Mouse (Mus musculus) adrenal gland, postnatal 14 days (tissue): ENCODE results near the gene Rhoj. TPM values are rescaled to one million over a fixed set of nuclear protein-coding genes. Genes with fewer than 3 reads are reported as not detected.

Source experiments
- DNase-seq: peaks from one replicate; pipeline ENCODE4 v3.0.0; 2021; ENCODE audit warnings: mixed read lengths
- long read RNA-seq, 2 experiments: library from polyadenylated mRNA; stranded (forward); transcript quantifications; one replicate each; pipeline ENCODE4 v2.0.0; 2021
- total RNA-seq: library from RNA; stranded (reverse); gene quantifications from 2 replicates; pipeline ENCODE4 v1.2.3, GENCODE M21; 2021

Rhoj gene
- 23.1 and 26.7 TPM in 2 replicates for total RNA-seq
- long read RNA-seq, experiment 1, transcript Rhoj-201 (5 exons, 2,350 nt): major isoform, 9 of 12 reads
- long read RNA-seq, experiment 1, partial matches to known transcripts: 0 of 12 reads
- long read RNA-seq, experiment 1, other reads (novel, unspliced or antisense): 3 of 12 reads
- long read RNA-seq, experiment 2, transcript Rhoj-201 (5 exons, 2,350 nt): major isoform, 14 of 19 reads
- long read RNA-seq, experiment 2, partial matches to known transcripts: 2 of 19 reads
- long read RNA-seq, experiment 2, other reads (novel, unspliced or antisense): 3 of 19 reads

GRCm38 (mm10) chr12:75307961-75308951, at the start of gene Rhoj:
Rhoj (plus strand) TSS chr12:75308322.
- peak; percentile 70 for DNase-seq

- no peak for DNase-seq
Measured at GRCm38 (mm10) chr12:75271726-75272125, 36.4 kb upstream of the Rhoj start.

- DNase-seq: no peak
Measured at GRCm38 (mm10) chr12:75275730-75276129, 32.4 kb upstream of the Rhoj start.

- DNase-seq: no peak
Measured at GRCm38 (mm10) chr12:75277425-75277824, 30.7 kb upstream of the Rhoj start.

- peak; percentile 19 for DNase-seq
Measured at GRCm38 (mm10) chr12:75280502-75280901, 27.6 kb upstream of the Rhoj start.

- DNase-seq: no peak
Measured at GRCm38 (mm10) chr12:75283226-75283625, 24.9 kb upstream of the Rhoj start.

- DNase-seq: no peak
Measured at GRCm38 (mm10) chr12:75286166-75286565, 22.0 kb upstream of the Rhoj start.

GRCm38 (mm10) chr12:75290524-75290923, 17.6 kb upstream of the Rhoj start:
- no peak for DNase-seq

GRCm38 (mm10) chr12:75291556-75291955, 16.6 kb upstream of the Rhoj start:
- DNase-seq: no peak

GRCm38 (mm10) chr12:75292939-75293338, 15.2 kb upstream of the Rhoj start:
- no peak for DNase-seq

- no peak for DNase-seq
Measured at GRCm38 (mm10) chr12:75299865-75300264, 8.3 kb upstream of the Rhoj start.

- DNase-seq: peak; percentile 21
Measured at GRCm38 (mm10) chr12:75304132-75304531, 4.0 kb upstream of the Rhoj start.

GRCm38 (mm10) chr12:75309756-75310155, 1.6 kb downstream of the Rhoj start:
- DNase-seq: peak; percentile 35

GRCm38 (mm10) chr12:75310766-75311165, 2.6 kb downstream of the Rhoj start:
- DNase-seq: no peak

GRCm38 (mm10) chr12:75311879-75312278, 3.8 kb downstream of the Rhoj start:
- DNase-seq: no peak

- DNase-seq: no peak
Measured at GRCm38 (mm10) chr12:75313992-75314391, 5.9 kb downstream of the Rhoj start.

- no peak for DNase-seq
Measured at GRCm38 (mm10) chr12:75315851-75316250, 7.7 kb downstream of the Rhoj start.

GRCm38 (mm10) chr12:75320441-75320925, 12.4 kb downstream of the Rhoj start:
- no peak for DNase-seq

GRCm38 (mm10) chr12:75321189-75321588, 13.1 kb downstream of the Rhoj start:
- no peak for DNase-seq

- no peak for DNase-seq
Measured at GRCm38 (mm10) chr12:75329188-75329587, 21.1 kb downstream of the Rhoj start.

GRCm38 (mm10) chr12:75339894-75340293, 31.8 kb downstream of the Rhoj start:
- no peak for DNase-seq

GRCm38 (mm10) chr12:75340331-75340730, 32.2 kb downstream of the Rhoj start:
- no peak for DNase-seq

- DNase-seq: no peak
Measured at GRCm38 (mm10) chr12:75348551-75348950, 40.4 kb downstream of the Rhoj start.
